Mouse (Mus musculus) left cerebral cortex, adult 8-10 months (tissue): ENCODE results near the gene N4bp2l2. TPM values are rescaled to one million over a fixed set of nuclear protein-coding genes. Genes with fewer than 3 reads are reported as not detected.
"Not testable (repeated sequence)": the region's sequence is repeated elsewhere in the genome, so short reads cannot be mapped to it uniquely, and the experiment has no call there.

Source experiments
- DNase-seq, 2 experiments: peaks; one replicate each; pipeline ENCODE4 v3.0.0; 2022; ENCODE audit warnings: low spot score in 2 of 2
- total RNA-seq, 4 experiments: library from RNA; stranded (reverse); gene quantifications; 2 replicates each; pipeline ENCODE4 v1.2.4; 2022

The N4bp2l2 gene
- 10 to 100 TPM; 77.0 to 82.6 (median 79.5) TPM for total RNA-seq

- DNase-seq: not testable (repeated sequence)
Observed at GRCm38 (mm10) chr5:150666133-150666739, at the start of gene N4bp2l2. Gene N4bp2l2, minus strand, starts transcription at chr5:150666183.

GRCm38 (mm10) chr5:150713431-150713830 is 47.4 kb upstream of the N4bp2l2 start:
- no peak for DNase-seq

GRCm38 (mm10) chr5:150711503-150711902 is 45.5 kb upstream of the N4bp2l2 start:
- DNase-seq: no peak

- DNase-seq: not testable (repeated sequence)
Observed at GRCm38 (mm10) chr5:150707181-150707580, 41.2 kb upstream of the N4bp2l2 start.

- DNase-seq: not testable (repeated sequence)
Observed at GRCm38 (mm10) chr5:150706651-150707050, 40.7 kb upstream of the N4bp2l2 start.

GRCm38 (mm10) chr5:150702714-150703113 is 36.7 kb upstream of the N4bp2l2 start:
- no peak for DNase-seq

- no peak for DNase-seq
Observed at GRCm38 (mm10) chr5:150693277-150693676, 27.3 kb upstream of the N4bp2l2 start.

- DNase-seq: no peak
Observed at GRCm38 (mm10) chr5:150690685-150691084, 24.7 kb upstream of the N4bp2l2 start.

- not testable (repeated sequence) for DNase-seq
Observed at GRCm38 (mm10) chr5:150682862-150683261, 16.9 kb upstream of the N4bp2l2 start.

- no peak for DNase-seq
Observed at GRCm38 (mm10) chr5:150674866-150675265, 8.9 kb upstream of the N4bp2l2 start.

GRCm38 (mm10) chr5:150673880-150674621 is 8.1 kb upstream of the N4bp2l2 start:
- DNase-seq: no peak

GRCm38 (mm10) chr5:150673153-150673835 is 7.3 kb upstream of the N4bp2l2 start, which contains the start of gene Pds5b:
Gene Pds5b, plus strand, starts transcription at chr5:150673739.
- DNase-seq: peak; percentile 67 to 92

- DNase-seq: no peak
Observed at GRCm38 (mm10) chr5:150672343-150672742, 6.4 kb upstream of the N4bp2l2 start.

GRCm38 (mm10) chr5:150668731-150669130 is 2.7 kb upstream of the N4bp2l2 start:
- no peak for DNase-seq

GRCm38 (mm10) chr5:150665132-150665954 is 640 bp downstream of the N4bp2l2 start:
- peak; percentile 88 to 98 for DNase-seq

- DNase-seq: no peak
Observed at GRCm38 (mm10) chr5:150664794-150665131, 1.2 kb downstream of the N4bp2l2 start.

GRCm38 (mm10) chr5:150663926-150664325 is 2.1 kb downstream of the N4bp2l2 start:
- DNase-seq: not testable (repeated sequence)

GRCm38 (mm10) chr5:150660296-150660695 is 5.7 kb downstream of the N4bp2l2 start:
- not testable (repeated sequence) for DNase-seq

GRCm38 (mm10) chr5:150659425-150659824 is 6.6 kb downstream of the N4bp2l2 start:
- not testable (repeated sequence) for DNase-seq

GRCm38 (mm10) chr5:150654548-150654947 is 11.4 kb downstream of the N4bp2l2 start:
- DNase-seq: no peak

- DNase-seq: no peak
Observed at GRCm38 (mm10) chr5:150652578-150652977, 13.4 kb downstream of the N4bp2l2 start.
